Mouse (Mus musculus): ENCODE data around the gene Lin28a. TPM values are rescaled to one million over a fixed set of nuclear protein-coding genes. Genes with fewer than 3 reads are reported as not detected.
"Not testable (repeated sequence)": the region's sequence is repeated elsewhere in the genome, so short reads cannot be mapped to it uniquely, and the experiment has no call there.

The Lin28a gene
- polyA plus RNA-seq, 1 experiment, result not detected

GRCm38 (mm10) chr4:134001710-134002109 is 16.9 kb downstream of the Lin28a start:
- no peaks in the 10 kb centered on the region; the same call in 1 of the 2 replicates for H3K4me1 ChIP-seq (ENCODE audit: control insufficient read depth, insufficient read depth, low read length)
- H3K27ac ChIP-seq (ENCODE audit: insufficient read depth, low read depth, low read length), result no peak overlapping the region
- no peaks in the 10 kb centered on the region for H3K27me3 ChIP-seq (replicated peaks; ENCODE audit: control insufficient read depth, insufficient read depth, low read length)
- no peak for DNase-seq
- H3K4me3 ChIP-seq (ENCODE audit: insufficient read depth, low read depth, low read length), result no peak overlapping the region
- no peaks in the 10 kb centered on the region for H3K36me3 ChIP-seq (ENCODE audit: control insufficient read depth, insufficient read depth, low read length)
- 69% methylated on average over 10 of the region's 10 CpGs for WGBS
- TF ChIP-seq CTCF (conservative IDR thresholded peaks at IDR 0.05; ENCODE audit: insufficient read depth, insufficient read length, low read depth, low read length), result no peak
- TF ChIP-seq POLR2A (IDR thresholded peaks at IDR 0.05; ENCODE audit: low read depth, low read length), result no peak

DNA sequence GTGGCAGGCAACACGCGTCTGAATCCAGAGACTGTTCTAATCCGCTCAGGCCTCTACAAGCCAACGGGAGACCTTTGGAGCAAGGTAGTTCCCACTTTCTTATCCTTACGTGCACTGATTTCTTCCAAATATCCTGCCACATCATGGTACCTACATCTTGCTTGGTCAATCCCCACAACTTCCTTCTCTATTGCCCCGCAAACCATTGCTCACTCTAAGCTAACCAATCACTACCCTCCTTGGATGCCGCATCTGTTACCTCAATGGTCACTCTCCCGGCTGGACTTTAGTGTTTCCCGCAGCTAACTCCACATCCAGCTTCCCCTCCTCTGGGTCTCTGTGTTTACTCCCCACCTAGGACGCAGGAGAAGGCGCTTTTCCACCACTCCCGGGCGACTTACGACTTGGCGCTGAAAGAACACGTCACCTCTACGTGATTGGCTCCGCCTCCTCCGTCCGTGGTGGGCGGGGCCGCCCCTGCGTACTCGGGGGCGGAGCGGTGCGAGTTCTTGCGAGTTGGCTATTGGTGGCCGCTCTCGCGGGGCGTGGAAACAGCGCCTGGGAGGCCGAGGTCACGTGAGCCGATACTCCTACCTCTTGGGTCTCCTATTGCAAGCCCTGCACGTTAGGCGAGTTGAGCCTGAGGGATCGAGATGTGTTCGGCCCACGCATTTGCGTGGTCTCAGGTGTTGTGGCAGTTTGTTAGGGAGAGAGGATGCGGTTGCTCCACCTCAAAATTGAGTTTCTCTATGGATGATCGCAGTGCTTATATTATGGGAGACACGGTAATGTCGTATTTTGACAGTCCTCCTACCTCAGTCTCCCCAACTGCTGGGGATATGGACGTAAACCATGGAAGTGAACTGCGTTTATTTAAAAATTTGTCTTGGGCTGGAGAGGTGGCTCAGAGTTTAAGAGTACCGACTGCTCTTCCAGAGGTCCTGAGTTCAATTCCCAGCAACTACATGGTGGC is 17.9 kb downstream of the Lin28a start, which contains the start of gene Dhdds:
Gene Dhdds (minus strand): TSS at position 453 of the 973 bp plus-strand sequence.
- under 1% methylated on average over 49 of the region's 49 CpGs for WGBS
- DNase-seq, result peak; percentile 97
- Histone ChIP-seq H3K27me3 (replicated peaks; ENCODE audit: control insufficient read depth, insufficient read depth, low read length) (no peaks in the 10 kb centered on the region), H3K27ac (ENCODE audit: insufficient read depth, low read depth, low read length) (peak within 1 kb of the TSS; percentile 30; the same call in 1 of the 2 replicates), H3K4me1 (ENCODE audit: control insufficient read depth, insufficient read depth, low read length) (no peaks in the 10 kb centered on the region; the same call in 1 of the 2 replicates), H3K4me3 (ENCODE audit: insufficient read depth, low read depth, low read length) (peak within 1 kb of the TSS; percentile 77), H3K36me3 (ENCODE audit: control insufficient read depth, insufficient read depth, low read length) (no peaks in the 10 kb centered on the region)
- TF ChIP-seq POLR2A (IDR thresholded peaks at IDR 0.05; ENCODE audit: low read depth, low read length) (no peak), CTCF (conservative IDR thresholded peaks at IDR 0.05; ENCODE audit: insufficient read depth, insufficient read length, low read depth, low read length) (no peak)

- no peak for TF ChIP-seq CTCF (conservative IDR thresholded peaks at IDR 0.05; ENCODE audit: insufficient read depth, insufficient read length, low read depth, low read length)
- no peak for TF ChIP-seq POLR2A (IDR thresholded peaks at IDR 0.05; ENCODE audit: low read depth, low read length)
- H3K27ac ChIP-seq (ENCODE audit: insufficient read depth, low read depth, low read length), result no peak overlapping the region
- WGBS, result 53% methylated on average over 8 of the region's 8 CpGs
- H3K4me3 ChIP-seq (ENCODE audit: insufficient read depth, low read depth, low read length), result no peak overlapping the region
- no peaks in the 10 kb centered on the region for H3K27me3 ChIP-seq (replicated peaks; ENCODE audit: control insufficient read depth, insufficient read depth, low read length)
- 0 out of 2 replicates have a peak, but pooled peaks cover 2% of the 10 kb centered on the region for H3K36me3 ChIP-seq (ENCODE audit: control insufficient read depth, insufficient read depth, low read length)
- peak; percentile 55 for DNase-seq
- peaks cover 19% of the 10 kb centered on the region; the same call in 1 of the 2 replicates for H3K4me1 ChIP-seq (ENCODE audit: control insufficient read depth, insufficient read depth, low read length)
Observed at GRCm38 (mm10) chr4:133994697-133995096, 23.9 kb downstream of the Lin28a start.

GRCm38 (mm10) chr4:133991087-133991660 is 27.5 kb downstream of the Lin28a start:
- TF ChIP-seq POLR2A (IDR thresholded peaks at IDR 0.05; ENCODE audit: low read depth, low read length) (no peak), CTCF (conservative IDR thresholded peaks at IDR 0.05; ENCODE audit: insufficient read depth, insufficient read length, low read depth, low read length) (no peak)
- peak; percentile 84 for DNase-seq
- Histone ChIP-seq H3K4me1 (ENCODE audit: control insufficient read depth, insufficient read depth, low read length) (peaks cover 19% of the 10 kb centered on the region; the same call in 1 of the 2 replicates), H3K27me3 (replicated peaks; ENCODE audit: control insufficient read depth, insufficient read depth, low read length) (no peaks in the 10 kb centered on the region), H3K36me3 (ENCODE audit: control insufficient read depth, insufficient read depth, low read length) (0 out of 2 replicates have a peak, but pooled peaks cover 2% of the 10 kb centered on the region), H3K27ac (ENCODE audit: insufficient read depth, low read depth, low read length) (0 out of 2 replicates have a peak overlapping the region, but pooled peaks have one; percentile 70), H3K4me3 (ENCODE audit: insufficient read depth, low read depth, low read length) (no peak overlapping the region)
- 64% methylated on average over 13 of the region's 13 CpGs for WGBS

DNA sequence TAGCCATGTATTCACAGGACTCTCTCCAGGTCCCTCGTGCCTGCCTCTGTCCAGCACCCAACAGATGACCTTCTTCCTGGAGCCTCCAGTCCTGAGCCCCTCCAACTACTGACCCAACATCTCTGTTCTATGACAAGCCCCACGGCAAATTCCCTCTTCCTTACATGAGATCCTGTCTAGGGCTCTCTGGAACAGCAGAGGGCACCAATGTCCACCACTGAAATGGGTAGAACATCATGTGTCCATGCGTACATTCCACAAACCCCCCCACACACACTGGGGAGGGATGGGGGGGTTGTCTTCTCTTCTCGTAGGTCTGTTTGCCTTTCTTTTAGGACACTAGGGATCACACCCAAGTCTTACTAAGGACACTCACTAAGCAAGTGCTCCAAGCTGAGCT is 28.6 kb downstream of the Lin28a start:
- Histone ChIP-seq H3K4me1 (ENCODE audit: control insufficient read depth, insufficient read depth, low read length) (peaks cover 16% of the 10 kb centered on the region; the same call in 1 of the 2 replicates), H3K27me3 (replicated peaks; ENCODE audit: control insufficient read depth, insufficient read depth, low read length) (no peaks in the 10 kb centered on the region), H3K4me3 (ENCODE audit: insufficient read depth, low read depth, low read length) (no peak overlapping the region), H3K36me3 (ENCODE audit: control insufficient read depth, insufficient read depth, low read length) (0 out of 2 replicates have a peak, but pooled peaks cover 2% of the 10 kb centered on the region), H3K27ac (ENCODE audit: insufficient read depth, low read depth, low read length) (no peak overlapping the region)
- no peak for TF ChIP-seq POLR2A (IDR thresholded peaks at IDR 0.05; ENCODE audit: low read depth, low read length)
- TF ChIP-seq CTCF (conservative IDR thresholded peaks at IDR 0.05; ENCODE audit: insufficient read depth, insufficient read length, low read depth, low read length), result peak; percentile 41; the same call in 1 of the 2 replicates
- no peak for DNase-seq
- WGBS, result 52% methylated on average over 4 of the region's 4 CpGs

DNA sequence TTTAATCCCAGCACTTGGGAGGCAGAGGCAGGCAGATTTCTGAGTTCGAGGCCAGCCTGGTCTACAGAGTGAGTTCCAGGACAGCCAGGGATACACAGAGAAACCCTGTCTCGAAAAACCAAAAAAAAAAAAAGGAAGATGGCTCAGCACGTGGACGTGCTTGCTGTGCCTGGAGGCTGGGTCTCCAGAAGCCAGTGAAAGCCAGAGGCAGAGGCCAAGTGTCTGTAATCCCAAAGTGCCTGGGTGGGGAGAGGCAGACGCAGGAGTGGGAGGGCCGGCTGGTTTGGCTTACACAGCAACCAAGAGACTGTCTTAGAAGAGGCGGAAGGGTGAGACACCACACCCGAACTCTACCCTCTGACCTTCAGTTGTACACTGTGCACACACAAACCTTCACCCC is 30.4 kb downstream of the Lin28a start:
- WGBS, result 91% methylated on average over 8 of the region's 8 CpGs

GRCm38 (mm10) chr4:133982936-133983335 is 35.7 kb downstream of the Lin28a start:
- Histone ChIP-seq H3K4me1 (ENCODE audit: control insufficient read depth, insufficient read depth, low read length) (no peaks in the 10 kb centered on the region), H3K36me3 (ENCODE audit: control insufficient read depth, insufficient read depth, low read length) (no peaks in the 10 kb centered on the region; the same call in 1 of the 2 replicates)
- 92% methylated on average over 13 of the region's 13 CpGs for WGBS

More for the DNA sequence above, 30.4 kb downstream of the Lin28a start:
- not testable (repeated sequence) for H3K27me3 ChIP-seq (replicated peaks; ENCODE audit: control insufficient read depth, insufficient read depth, low read length); H3K27ac ChIP-seq (ENCODE audit: insufficient read depth, low read depth, low read length); DNase-seq; H3K4me3 ChIP-seq (ENCODE audit: insufficient read depth, low read depth, low read length); H3K4me1 ChIP-seq (ENCODE audit: control insufficient read depth, insufficient read depth, low read length); H3K36me3 ChIP-seq (ENCODE audit: control insufficient read depth, insufficient read depth, low read length)

More at GRCm38 (mm10) chr4:133982936-133983335, 35.7 kb downstream of the Lin28a start:
- H3K27ac ChIP-seq (ENCODE audit: insufficient read depth, low read depth, low read length), result no peak overlapping the region
- no peaks in the 10 kb centered on the region for H3K27me3 ChIP-seq (replicated peaks; ENCODE audit: control insufficient read depth, insufficient read depth, low read length)
- no peak overlapping the region for H3K4me3 ChIP-seq (ENCODE audit: insufficient read depth, low read depth, low read length)
- TF ChIP-seq POLR2A (IDR thresholded peaks at IDR 0.05; ENCODE audit: low read depth, low read length) (no peak), CTCF (conservative IDR thresholded peaks at IDR 0.05; ENCODE audit: insufficient read depth, insufficient read length, low read depth, low read length) (no peak)
- DNase-seq, result no peak

All from kidney, adult 2 months (tissue).